ENCODE assay signal across 9 mouse cellular contexts in the genomic region with DNA sequence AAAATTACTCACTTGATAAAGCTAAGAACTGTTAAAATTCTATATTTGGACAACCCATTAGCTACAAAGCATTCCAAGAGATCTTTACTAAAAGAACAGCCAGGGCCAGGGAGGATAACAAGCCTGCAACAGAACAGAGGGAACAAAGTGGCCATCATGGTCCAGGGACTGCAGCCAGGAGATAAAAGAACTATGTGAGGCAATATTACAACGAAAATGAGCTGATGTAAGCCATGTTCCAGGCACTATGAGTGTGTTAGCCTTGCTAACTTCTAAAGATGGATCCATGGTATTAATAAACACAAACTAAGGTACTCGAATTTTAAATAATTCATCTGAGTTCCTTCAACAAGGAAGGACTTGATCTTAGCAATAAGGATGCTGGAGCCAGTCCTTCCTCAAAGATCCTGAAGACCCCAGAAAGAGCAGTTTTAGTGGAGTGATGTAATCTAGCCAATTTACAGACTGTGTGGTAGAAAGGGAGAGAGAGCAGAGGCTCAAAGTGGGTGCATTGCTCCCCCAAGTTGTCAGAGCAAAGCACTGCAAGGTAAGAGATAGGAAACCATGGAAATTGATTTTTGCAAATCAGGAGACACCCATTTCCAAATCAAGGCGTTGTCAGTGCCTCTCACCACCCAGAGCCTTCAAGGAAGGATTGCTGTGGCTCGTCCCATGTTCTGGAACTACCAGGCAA. TPM values are rescaled to one million over a fixed set of nuclear protein-coding genes. Genes with fewer than 3 reads are reported as not detected.
DNase-seq lines count a peak whose midpoint lies in the region; ATAC-seq and TF ChIP-seq lines count a peak whose summit lies in the region.
"Had no signal": no experiment of that assay in that cellular context is flagged by ENCODE, and none has a peak within 500 bp of the region (broad histone marks: within the 10 kb centered on the region; RNA-seq: fewer than 3 reads in every experiment).

No protein-coding gene starts in this region.

- H3K9me3 ChIP-seq in kidney, postnatal 0 days (replicated peaks; ENCODE audit: low read length): no peaks in the 10 kb centered on the region
- no peaks in the 10 kb centered on the region for H3K9me3 ChIP-seq in CH12.LX (replicated peaks; ENCODE audit: low read length)
- H3K9me3 ChIP-seq in heart, embryonic 16.5 days (replicated peaks; ENCODE audit: control insufficient read depth, low read length): no peaks in the 10 kb centered on the region
- H3K9me3 ChIP-seq: lung, embryonic 15.5 days had no signal

- no peak overlapping the region for H3K4me2 ChIP-seq in kidney, postnatal 0 days (ENCODE audit: low read length)
- no peak overlapping the region for H3K4me2 ChIP-seq in CH12.LX (ENCODE audit: insufficient read depth, low read depth, poor library complexity, severe bottlenecking)
- no peak overlapping the region for H3K4me2 ChIP-seq in heart, embryonic 16.5 days (ENCODE audit: low read depth, low read length)
- H3K4me2 ChIP-seq: lung, embryonic 15.5 days had no signal

- no peak overlapping the region for H3K4me3 ChIP-seq in kidney, postnatal 0 days (replicated peaks; ENCODE audit: low read depth, low read length)
- no peak overlapping the region for H3K4me3 ChIP-seq in CH12.LX (replicated peaks in 1 of 3; ENCODE audit: low read depth in 2 of 3, low read length in 2 of 3, poor library complexity in 1 of 3)
- no peak overlapping the region for H3K4me3 ChIP-seq in heart, embryonic 16.5 days (ENCODE audit: low read length)
- H3K4me3 ChIP-seq: lung, embryonic 15.5 days had no signal

- in situ Hi-C loops in CH12.LX (cut with MboI; ENCODE audit: low pct_ligation_motif_present, low pct_unique_long_range_greater_than_20kb, low sequenced_read_pairs): no loop called here

- TF ChIP-seq POLR2A in CH12.LX (IDR thresholded peaks at IDR 0.05; ENCODE audit: low read depth, low read length): no peak

- 46% methylated on average over 4 of the region's 4 CpGs for WGBS in kidney, postnatal 0 days
- WGBS in heart, embryonic 16.5 days: 38% methylated on average over 4 of the region's 4 CpGs

- ATAC-seq in kidney, postnatal 0 days (replicated peaks; ENCODE audit: low FRiP score, low read depth): no peak
- ATAC-seq in heart, embryonic 16.5 days (replicated peaks; ENCODE audit: extremely low read depth, insufficient read depth, low FRiP score): peak; percentile 82

- H3K79me2 ChIP-seq in CH12.LX (replicated peaks; ENCODE audit: control insufficient read depth, extremely low read depth, insufficient read depth, poor library complexity, severe bottlenecking): no peaks in the 10 kb centered on the region

- H3K9ac ChIP-seq in kidney, postnatal 0 days (ENCODE audit: low read depth, low read length): no peak overlapping the region
- no peak overlapping the region for H3K9ac ChIP-seq in CH12.LX (ENCODE audit: insufficient read depth, low read depth)
- H3K9ac ChIP-seq in heart, embryonic 16.5 days (ENCODE audit: low read length): no peak overlapping the region
- H3K9ac ChIP-seq: lung, embryonic 15.5 days had no signal

- no peaks in the 10 kb centered on the region for H3K4me1 ChIP-seq in kidney, postnatal 0 days (replicated peaks; ENCODE audit: insufficient read depth, low read length)
- H3K4me1 ChIP-seq in CH12.LX (ENCODE audit: control insufficient read depth in 1 of 2, insufficient read depth in 2 of 2): no peaks in the 10 kb centered on the region
- H3K4me1 ChIP-seq in heart, embryonic 16.5 days (ENCODE audit: control insufficient read depth, insufficient read depth, low read length): peaks cover 6% of the 10 kb centered on the region
- H3K4me1 ChIP-seq: lung, embryonic 15.5 days had no signal

- H3K36me3 ChIP-seq in kidney, postnatal 0 days (ENCODE audit: insufficient read depth, low read length): no peaks in the 10 kb centered on the region
- H3K36me3 ChIP-seq in CH12.LX (replicated peaks in 1 of 2; ENCODE audit: control insufficient read depth in 1 of 2, insufficient read depth in 1 of 2, low read length in 1 of 2): no peaks in the 10 kb centered on the region
- H3K36me3 ChIP-seq in heart, embryonic 16.5 days (ENCODE audit: control insufficient read depth, insufficient read depth): no peaks in the 10 kb centered on the region
- H3K36me3 ChIP-seq: lung, embryonic 15.5 days had no signal

- H3K27ac ChIP-seq in kidney, postnatal 0 days: no peak overlapping the region
- H3K27ac ChIP-seq in CH12.LX (ENCODE audit: insufficient read depth, low read depth): no peak overlapping the region
- H3K27ac ChIP-seq in heart, embryonic 16.5 days (ENCODE audit: low read length): peak overlapping the region; percentile 38
- H3K27ac ChIP-seq: lung, embryonic 15.5 days had no signal

- DNase-seq in adrenal gland, adult 2 months: peak; percentile 45
- DNase-seq in adrenal gland, adult 18-20 months (ENCODE audit: low spot score in 2 of 2): no peak
- peak; percentile 38 for DNase-seq in kidney, postnatal 0 days (ENCODE audit: low spot score)
- no peak for DNase-seq in kidney, postnatal 36 days
- peak; percentile 17 for DNase-seq in CH12.LX (ENCODE audit: extremely low read depth)
- DNase-seq in T-cell, adult 2 months (ENCODE audit: low spot score): no peak
- no peak for DNase-seq in gastrocnemius, postnatal 10 days

- no peaks in the 10 kb centered on the region for H3K27me3 ChIP-seq in kidney, postnatal 0 days (ENCODE audit: insufficient read depth, low read length)
- no peaks in the 10 kb centered on the region for H3K27me3 ChIP-seq in CH12.LX (replicated peaks)
- no peaks in the 10 kb centered on the region for H3K27me3 ChIP-seq in heart, embryonic 16.5 days (ENCODE audit: control insufficient read depth, insufficient read depth, low read length)
- H3K27me3 ChIP-seq: lung, embryonic 15.5 days had no signal

- TF ChIP-seq CTCF in kidney, postnatal 0 days (IDR thresholded peaks at IDR 0.05; ENCODE audit: low read depth): peak; percentile 57; the same call in 1 of the 2 replicates
- TF ChIP-seq CTCF in CH12.LX (conservative IDR thresholded peaks at IDR 0.05 in 1 of 2, IDR thresholded peaks at IDR 0.05 in 1 of 2; ENCODE audit: low read depth in 2 of 2, low read length in 2 of 2): 0 out of 4 replicates have a peak, but pooled peaks of 1 of the 2 experiments have one; percentile 23

- dilution Hi-C loops in CH12.LX (cut with MboI; ENCODE audit: extremely low pct_ligation_motif_present, extremely low pct_unique_long_range_greater_than_20kb, low sequenced_read_pairs): no loop called here

- no peak for TF ChIP-seq EP300 in CH12.LX (IDR thresholded peaks at IDR 0.05; ENCODE audit: low read length)

- peak; percentile 38 for TF ChIP-seq RAD21 in CH12.LX (IDR thresholded peaks at IDR 0.05; ENCODE audit: low read depth, low read length)

TF ChIP-seq in CH12.LX, 34 proteins besides CTCF, POLR2A, EP300 and RAD21:
- TF ChIP-seq RCOR1 (conservative IDR thresholded peaks at IDR 0.05; ENCODE audit: low read depth, low read length) (no peak), NELFE (IDR thresholded peaks at IDR 0.05; ENCODE audit: low read depth, low read length) (no peak)
TF ChIP-seq in CH12.LX: peak in this region for 0.

RNA-seq across cellular contexts. Expression of gene Armh4, which starts 59.7 kb away (rescaled TPM):
- 1 to 10 TPM in 1 of 2 experiments, under 1 TPM in 1; 0.89 to 1.5 TPM for total RNA-seq in adrenal gland, adult 2 months (2021)
- 0.17 and 0.35 TPM in 2 replicates for polyA plus RNA-seq in adrenal gland, adult 2 months (2012; rRNA removed)
- total RNA-seq in adrenal gland, adult 18-20 months (2021): 1 to 10 TPM; 1.2 to 1.4 TPM
- 6.3 and 7.5 TPM in 2 replicates for polyA plus RNA-seq in kidney, postnatal 0 days (2015; fragmentation: Nextera tagmentation; extraction: Ambion mirVana)
- total RNA-seq in CH12.LX (2012; rRNA removed): not detected in 2 replicates
- not detected in 2 replicates for total RNA-seq in CH12.LX (2014; rRNA removed)
- not detected in 2 replicates for polyA plus RNA-seq in CH12.LX (2012; ENCODE audit: insufficient read length, low read depth)
- 39.1 and 40.8 TPM in 2 replicates for polyA plus RNA-seq in heart, embryonic 16.5 days (2015; fragmentation: Nextera tagmentation; extraction: Ambion mirVana)
- 1 to 10 TPM; 7.0 to 8.1 TPM for total RNA-seq in gastrocnemius, postnatal 10 days (2021)

Comparison
In these comparisons a context has a peak if more than half of its experiments do, and no peak if none do; other contexts are left out.
1. DNase-seq: peak in adrenal gland, adult 2 months (single experiment), kidney, postnatal 0 days (single experiment) and CH12.LX (single experiment); none in adrenal gland, adult 18-20 months (0 of 2), kidney, postnatal 36 days (0 of 2), T-cell, adult 2 months (single experiment) and gastrocnemius, postnatal 10 days (single experiment).